Mouse (Mus musculus) forebrain, embryonic 15.5 days (tissue): ENCODE data around the gene B3gat1. TPM values are rescaled to one million over a fixed set of nuclear protein-coding genes. Genes with fewer than 3 reads are reported as not detected.
A peak's percentile ranks its signal among the peaks of the same experiment; 100 is the strongest.

Source experiments
- ATAC-seq: fragments of 200-750 bp; cut with Nextera tagmentation; replicated peaks from 2 replicates; pipeline ENCODE4 v1.8.0; 2017; ENCODE audit warnings: mild to moderate bottlenecking, moderate TSS enrichment, moderate library complexity
- H3K27ac ChIP-seq: fragments of 300-500 bp; sonication (generic); replicated peaks from 2 replicates; pipeline ENCODE4 v1.5.1; 2015; ENCODE audit warnings: mild to moderate bottlenecking, inconsistent platforms
- H3K27me3 ChIP-seq: fragments of 300-500 bp; sonication (generic); 2 replicates; pipeline ENCODE4 v1.6.1; 2015; ENCODE audit warnings: inconsistent platforms
- H3K36me3 ChIP-seq: fragments of 300-500 bp; sonication (generic); 2 replicates; pipeline ENCODE4 v1.6.1; 2015; ENCODE audit warnings: mild to moderate bottlenecking, inconsistent platforms
- H3K4me1 ChIP-seq: fragments of 300-500 bp; sonication (generic); 2 replicates; pipeline ENCODE4 v1.6.1; 2015; ENCODE audit warnings: inconsistent platforms
- H3K4me2 ChIP-seq: fragments of 300-500 bp; sonication (generic); replicated peaks from 2 replicates; pipeline ENCODE4 v1.6.1; 2015; ENCODE audit warnings: mild to moderate bottlenecking, inconsistent platforms
- H3K4me3 ChIP-seq: fragments of 300-500 bp; sonication (generic); 2 replicates; pipeline ENCODE4 v1.5.1; 2015; ENCODE audit warnings: mild to moderate bottlenecking, inconsistent platforms
- H3K9ac ChIP-seq: fragments of 300-500 bp; sonication (generic); replicated peaks from 2 replicates; pipeline ENCODE4 v1.6.1; 2015; ENCODE audit warnings: mild to moderate bottlenecking, inconsistent platforms
- H3K9me3 ChIP-seq: fragments of 300-500 bp; sonication (generic); 2 replicates; pipeline ENCODE4 v1.6.1; 2016; ENCODE audit warnings: inconsistent platforms
- WGBS: fragments of 180-500 bp; shearing (Covaris S2); methylation state at CpG from one replicate; pipeline ENCODE4 v1.1.7; 2015; ENCODE audit warnings: mixed read lengths; 5-methylcytosine and 5-hydroxymethylcytosine counted together
- polyA plus RNA-seq: library from polyadenylated mRNA; unstranded; fragments of >200 nt; fragmentation: Nextera tagmentation; extraction: Ambion mirVana; gene quantifications from 2 replicates; pipeline ENCODE4 v1.2.1, GENCODE M21; 2015

B3gat1 gene
- polyA plus RNA-seq, 1 experiment from 2014 or later, result 37.2 TPM

GRCm38 (mm10) chr9:26728556-26728955 is 5.0 kb upstream of the B3gat1 start:
- no peaks in the 10 kb centered on the region for H3K36me3 ChIP-seq
- H3K9me3 ChIP-seq, result no peaks in the 10 kb centered on the region
- H3K4me1 ChIP-seq, result peaks cover 5% of the 10 kb centered on the region; the same call in 1 of the 2 replicates
- WGBS, result 61% methylated on average over 2 of the region's 2 CpGs
- H3K4me3 ChIP-seq, result no peak overlapping the region
- H3K4me2 ChIP-seq, result no peak overlapping the region
- H3K27ac ChIP-seq, result no peak overlapping the region
- no peak overlapping the region for H3K9ac ChIP-seq
- no peak for ATAC-seq
- H3K27me3 ChIP-seq, result no peaks in the 10 kb centered on the region

GRCm38 (mm10) chr9:26733986-26734385 is 458 bp downstream of the B3gat1 start:
- H3K4me1 ChIP-seq, result peaks cover 54% of the 10 kb centered on the region

GRCm38 (mm10) chr9:26737116-26737515 is 3.6 kb downstream of the B3gat1 start:
- Histone ChIP-seq H3K9me3 (no peaks in the 10 kb centered on the region), H3K4me1 (peaks cover 55% of the 10 kb centered on the region), H3K27me3 (no peaks in the 10 kb centered on the region), H3K4me2 (peak overlapping the region; percentile 87), H3K4me3 (peak overlapping the region; percentile 96), H3K27ac (peak overlapping the region; percentile 8; the same call in 1 of the 2 replicates), H3K36me3 (no peaks in the 10 kb centered on the region), H3K9ac (no peak overlapping the region)
- ATAC-seq, result no peak
- 40% methylated on average over 5 of the region's 5 CpGs for WGBS

More at GRCm38 (mm10) chr9:26733986-26734385, 458 bp downstream of the B3gat1 start:
- WGBS, result under 1% methylated on average over 37 of the region's 37 CpGs
- ATAC-seq, result peak; percentile 64
- H3K9ac ChIP-seq, result peak overlapping the region; percentile 94
- H3K4me3 ChIP-seq, result peak overlapping the region; percentile 96
- H3K27ac ChIP-seq, result peak overlapping the region; percentile 84
- H3K27me3 ChIP-seq, result no peaks in the 10 kb centered on the region
- H3K9me3 ChIP-seq, result no peaks in the 10 kb centered on the region
- peak overlapping the region; percentile 87 for H3K4me2 ChIP-seq
- H3K36me3 ChIP-seq, result no peaks in the 10 kb centered on the region

- H3K4me1 ChIP-seq, result peaks cover 19% of the 10 kb centered on the region
- no peaks in the 10 kb centered on the region for H3K27me3 ChIP-seq
- H3K4me2 ChIP-seq, result no peak overlapping the region
- 85% methylated on average over 3 of the region's 3 CpGs for WGBS
- no peaks in the 10 kb centered on the region for H3K36me3 ChIP-seq
- H3K4me3 ChIP-seq, result no peak overlapping the region
- no peaks in the 10 kb centered on the region for H3K9me3 ChIP-seq
- ATAC-seq, result 0 out of 2 replicates have a peak, but pooled peaks have one; percentile 17
- H3K9ac ChIP-seq, result no peak overlapping the region
- H3K27ac ChIP-seq, result no peak overlapping the region
Observed at GRCm38 (mm10) chr9:26742817-26743216, 9.3 kb downstream of the B3gat1 start.

- Histone ChIP-seq H3K9ac (no peak overlapping the region), H3K4me2 (no peak overlapping the region), H3K4me1 (peaks cover 7% of the 10 kb centered on the region), H3K9me3 (no peaks in the 10 kb centered on the region), H3K27me3 (no peaks in the 10 kb centered on the region), H3K36me3 (peaks cover 3% of the 10 kb centered on the region), H3K4me3 (no peak overlapping the region), H3K27ac (no peak overlapping the region)
- WGBS, result 8% methylated on average over 4 of the region's 4 CpGs
- ATAC-seq, result no peak
Observed at GRCm38 (mm10) chr9:26747121-26747520, 13.6 kb downstream of the B3gat1 start.

GRCm38 (mm10) chr9:26748893-26749292 is 15.4 kb downstream of the B3gat1 start:
- Histone ChIP-seq H3K4me3 (no peak overlapping the region), H3K27me3 (no peaks in the 10 kb centered on the region), H3K4me2 (no peak overlapping the region), H3K9ac (no peak overlapping the region), H3K9me3 (no peaks in the 10 kb centered on the region), H3K27ac (no peak overlapping the region), H3K4me1 (no peaks in the 10 kb centered on the region; the same call in 1 of the 2 replicates), H3K36me3 (peaks cover 5% of the 10 kb centered on the region)
- no peak for ATAC-seq
- 66% methylated on average over 4 of the region's 4 CpGs for WGBS

- H3K27me3 ChIP-seq, result no peaks in the 10 kb centered on the region
- no peak overlapping the region for H3K4me2 ChIP-seq
- peaks cover 36% of the 10 kb centered on the region for H3K36me3 ChIP-seq
- H3K4me3 ChIP-seq, result no peak overlapping the region
- 22% methylated on average over 9 of the region's 9 CpGs for WGBS
- H3K27ac ChIP-seq, result no peak overlapping the region
- no peak overlapping the region for H3K9ac ChIP-seq
- no peaks in the 10 kb centered on the region for H3K9me3 ChIP-seq
- peaks cover 15% of the 10 kb centered on the region for H3K4me1 ChIP-seq
- peak; percentile 79 for ATAC-seq
Observed at GRCm38 (mm10) chr9:26760081-26760480, 26.6 kb downstream of the B3gat1 start.

- ATAC-seq, result peak; percentile 29
- no peak overlapping the region for H3K27ac ChIP-seq
- 70% methylated on average over 5 of the region's 5 CpGs for WGBS
Observed at GRCm38 (mm10) chr9:26760576-26760975, 27.0 kb downstream of the B3gat1 start.

GRCm38 (mm10) chr9:26762477-26762876 is 28.9 kb downstream of the B3gat1 start:
- WGBS, result 87% methylated on average over 6 of the region's 6 CpGs
- Histone ChIP-seq H3K4me3 (no peak overlapping the region), H3K9ac (no peak overlapping the region), H3K4me2 (no peak overlapping the region), H3K9me3 (no peaks in the 10 kb centered on the region), H3K36me3 (peaks cover 14% of the 10 kb centered on the region; the same call in 1 of the 2 replicates), H3K27ac (no peak overlapping the region), H3K27me3 (no peaks in the 10 kb centered on the region), H3K4me1 (peaks cover 15% of the 10 kb centered on the region)
- ATAC-seq, result no peak

More at GRCm38 (mm10) chr9:26760576-26760975, 27.0 kb downstream of the B3gat1 start:
- no peak overlapping the region for H3K4me3 ChIP-seq
- H3K4me1 ChIP-seq, result peaks cover 15% of the 10 kb centered on the region
- H3K27me3 ChIP-seq, result no peaks in the 10 kb centered on the region
- H3K4me2 ChIP-seq, result no peak overlapping the region
- no peaks in the 10 kb centered on the region for H3K9me3 ChIP-seq
- no peak overlapping the region for H3K9ac ChIP-seq
- peaks cover 32% of the 10 kb centered on the region for H3K36me3 ChIP-seq

GRCm38 (mm10) chr9:26768181-26768580 is 34.7 kb downstream of the B3gat1 start:
- Histone ChIP-seq H3K36me3 (peaks cover 5% of the 10 kb centered on the region; the same call in 1 of the 2 replicates), H3K4me3 (no peak overlapping the region), H3K27me3 (no peaks in the 10 kb centered on the region), H3K4me2 (no peak overlapping the region), H3K27ac (no peak overlapping the region), H3K4me1 (no peaks in the 10 kb centered on the region), H3K9ac (no peak overlapping the region), H3K9me3 (no peaks in the 10 kb centered on the region)
- ATAC-seq, result no peak
- WGBS, result 85% methylated on average over 3 of the region's 3 CpGs

GRCm38 (mm10) chr9:26775700-26776099 is 42.2 kb downstream of the B3gat1 start:
- no peak overlapping the region for H3K9ac ChIP-seq
- ATAC-seq, result no peak; the same call in 1 of the 2 replicates

GRCm38 (mm10) chr9:26776122-26776902 is 42.8 kb downstream of the B3gat1 start:
- ATAC-seq, result peak; percentile 82
- 67% methylated on average over 6 of the region's 6 CpGs for WGBS
- Histone ChIP-seq H3K36me3 (no peaks in the 10 kb centered on the region), H3K9me3 (no peaks in the 10 kb centered on the region), H3K27me3 (no peaks in the 10 kb centered on the region), H3K4me1 (no peaks in the 10 kb centered on the region), H3K4me3 (no peak overlapping the region), H3K9ac (no peak overlapping the region), H3K27ac (no peak overlapping the region), H3K4me2 (no peak overlapping the region)

More at GRCm38 (mm10) chr9:26775700-26776099, 42.2 kb downstream of the B3gat1 start:
- no peaks in the 10 kb centered on the region for H3K9me3 ChIP-seq
- H3K4me2 ChIP-seq, result no peak overlapping the region
- no peaks in the 10 kb centered on the region for H3K27me3 ChIP-seq
- no peak overlapping the region for H3K27ac ChIP-seq
- H3K4me3 ChIP-seq, result no peak overlapping the region
- H3K4me1 ChIP-seq, result no peaks in the 10 kb centered on the region
- H3K36me3 ChIP-seq, result no peaks in the 10 kb centered on the region
- 87% methylated on average over 2 of the region's 2 CpGs for WGBS
